Mouse (Mus musculus) gastrocnemius, adult 2 months (tissue): ENCODE results near the gene A930017K11Rik. TPM values are rescaled to one million over a fixed set of nuclear protein-coding genes. Genes with fewer than 3 reads are reported as not detected.

Experiments used
- DNase-seq: peaks from one replicate; pipeline ENCODE4 v3.0.0; 2022
- H3K27ac ChIP-seq: fragments of 200-600 bp; 2 replicates; pipeline ENCODE4 v1.8.1; 2022; ENCODE audit warnings: mild to moderate bottlenecking
- H3K4me3 ChIP-seq: fragments of 200-600 bp; 2 replicates; pipeline ENCODE4 v1.8.1; 2022; ENCODE audit warnings: mild to moderate bottlenecking, moderate library complexity
- CTCF ChIP-seq: fragments of 200-600 bp; IDR thresholded peaks from 2 replicates; pipeline ENCODE4 v1.8.1; 2022; ENCODE audit warnings: antibody characterized with exemption, mild to moderate bottlenecking, moderate library complexity
- intact Hi-C: fragments of 180-260 bp; cut with DNase I; formaldehyde crosslinking; loops from one replicate; pipeline ENCODE4 v1.15.1; 2025
- total RNA-seq, 2 experiments: library from RNA; stranded (reverse); gene quantifications; 2 replicates each; pipeline ENCODE4 v1.2.3; 2021

A930017K11Rik gene
- total RNA-seq, 2 experiments from 2014 or later = not detected

DNA sequence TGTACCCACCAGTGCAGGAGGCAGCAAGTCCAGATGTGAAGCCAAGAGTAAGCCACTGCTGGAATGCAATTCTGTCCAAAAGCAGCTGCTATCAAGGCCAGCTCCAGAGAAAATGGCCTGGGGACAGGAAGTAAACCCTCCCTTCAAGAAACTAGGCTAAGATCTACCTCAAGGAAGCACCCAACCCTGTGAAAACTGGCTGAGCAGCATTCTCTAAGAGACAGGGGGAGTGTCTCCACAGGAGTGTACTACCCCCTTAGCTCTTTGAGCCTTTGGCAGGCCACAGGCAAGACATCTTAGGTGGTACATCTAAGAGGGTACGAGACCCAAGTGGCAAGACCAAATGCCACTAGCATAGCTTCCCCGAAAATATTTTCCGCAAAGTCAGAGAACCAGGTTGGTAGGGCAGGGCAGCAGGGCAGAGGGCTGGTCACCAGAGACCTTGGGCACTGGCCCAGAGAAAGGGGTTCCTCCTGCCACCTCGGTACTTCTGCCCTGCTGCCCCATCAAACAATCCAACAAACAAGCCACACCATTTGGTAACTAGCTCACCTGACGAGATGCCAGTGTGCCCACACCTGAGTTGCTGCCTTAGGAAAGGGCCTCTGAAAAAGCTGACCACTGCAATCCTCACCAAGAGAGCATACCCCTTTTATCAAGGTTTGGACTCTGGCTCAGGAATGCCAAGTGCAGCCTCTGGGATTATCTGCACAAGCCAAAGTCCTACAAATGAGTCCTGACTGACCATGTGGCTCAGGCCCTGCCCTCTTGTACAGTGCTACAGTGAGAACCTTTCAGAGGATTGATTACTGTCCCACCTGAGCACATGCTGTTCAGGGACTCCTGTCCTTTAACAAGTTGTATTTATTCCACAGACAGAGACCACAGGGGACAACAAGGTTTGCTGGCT lies 27.7 kb upstream of the A930017K11Rik start:
- DNase-seq = no peak
- intact Hi-C loops = loop anchor here (2.0 to 5.0 kb wide), 2 partner anchors 61 to 88 kb away; partner anchors contain the start of gene Rab40c

DNA sequence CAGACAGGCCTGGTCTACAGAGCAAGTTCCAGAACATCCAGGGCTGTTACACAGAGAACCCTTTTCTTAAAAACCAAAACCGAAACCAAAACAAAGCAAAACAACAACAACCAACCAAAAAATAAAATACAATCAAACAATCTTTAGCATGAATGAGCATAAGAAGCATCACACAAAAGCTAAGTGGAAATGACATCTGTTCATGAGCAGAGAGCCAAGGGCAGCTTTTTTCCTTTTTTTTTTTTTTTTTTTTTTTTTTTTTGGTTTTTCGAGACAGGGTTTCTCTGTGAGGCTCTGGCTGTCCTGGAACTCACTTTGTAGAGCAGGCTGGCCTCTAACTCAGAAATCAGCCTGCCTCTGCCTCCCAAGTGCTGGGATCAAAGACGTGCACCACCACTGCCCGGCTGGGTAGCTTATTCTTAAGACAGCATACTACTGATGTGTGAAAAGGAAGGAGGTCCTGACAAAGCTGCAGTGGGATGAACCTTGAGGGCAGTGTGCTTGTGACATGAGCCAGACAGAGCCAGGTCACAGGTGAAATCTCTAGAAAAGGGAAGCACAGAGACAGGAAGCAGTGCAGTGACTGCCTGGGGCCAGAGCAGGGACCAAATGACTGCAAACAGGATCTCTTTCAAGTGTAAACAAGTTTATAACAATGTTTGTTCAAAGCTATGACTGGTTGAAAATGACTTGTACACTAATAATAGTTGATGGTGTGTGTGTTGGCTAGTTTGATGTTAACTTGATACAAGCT lies 18.8 kb upstream of the A930017K11Rik start:
- no peak for DNase-seq
- intact Hi-C loops = no loop called here
- no peak for TF ChIP-seq CTCF
- H3K27ac ChIP-seq = peak overlapping the region; percentile 21; the same call in 1 of the 2 replicates
- no peak overlapping the region for H3K4me3 ChIP-seq

More for the DNA sequence above, 27.7 kb upstream of the A930017K11Rik start:
- 0 out of 2 replicates have a peak overlapping the region, but pooled peaks have one; percentile 8 for H3K27ac ChIP-seq
- H3K4me3 ChIP-seq = no peak overlapping the region
- no peak for TF ChIP-seq CTCF

- Histone ChIP-seq H3K27ac (no peak overlapping the region; the same call in 1 of the 2 replicates), H3K4me3 (no peak overlapping the region)
- no peak for TF ChIP-seq CTCF
- intact Hi-C loops = no loop called here
- no peak for DNase-seq
These were observed 18.1 kb upstream of the A930017K11Rik start for GRCm38 (mm10) chr17:25970448-25970847.

DNA sequence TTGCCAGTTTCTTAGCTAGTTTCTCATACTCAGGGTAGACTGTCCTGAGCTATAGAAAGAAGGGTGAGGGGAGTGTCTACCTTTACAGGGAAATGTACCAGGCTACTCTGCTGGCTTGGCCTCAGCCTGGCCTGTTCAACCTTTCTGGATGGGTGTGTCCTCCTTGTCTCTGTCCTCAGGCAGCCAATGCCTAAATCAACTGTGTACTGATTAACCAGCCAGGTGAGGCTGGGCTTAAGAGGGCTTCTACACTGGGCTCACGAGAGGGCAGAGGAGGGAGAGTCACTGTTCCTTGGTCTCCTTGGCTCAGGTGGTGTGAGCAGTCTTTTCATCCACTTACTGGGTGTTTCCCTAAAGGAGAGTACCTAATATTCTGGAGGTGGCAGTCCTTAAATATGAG lies 15.8 kb upstream of the A930017K11Rik start:
- Histone ChIP-seq H3K27ac (no peak overlapping the region), H3K4me3 (no peak overlapping the region)
- intact Hi-C loops = no loop called here
- no peak for TF ChIP-seq CTCF
- DNase-seq = no peak

- no peak for TF ChIP-seq CTCF
- intact Hi-C loops = no loop called here
- Histone ChIP-seq H3K4me3 (no peak overlapping the region), H3K27ac (no peak overlapping the region)
- DNase-seq = no peak
These were observed 15.3 kb upstream of the A930017K11Rik start for GRCm38 (mm10) chr17:25967652-25968051.

- no peak overlapping the region for H3K4me3 ChIP-seq
- intact Hi-C loops = no loop called here
- no peak for TF ChIP-seq CTCF
These were observed 11.9 kb upstream of the A930017K11Rik start for GRCm38 (mm10) chr17:25964271-25964670.

GRCm38 (mm10) chr17:25962413-25962905 lies 10.1 kb upstream of the A930017K11Rik start:
- TF ChIP-seq CTCF = no peak

More at GRCm38 (mm10) chr17:25964271-25964670, 11.9 kb upstream of the A930017K11Rik start:
- DNase-seq = no peak
- H3K27ac ChIP-seq = no peak overlapping the region

DNA sequence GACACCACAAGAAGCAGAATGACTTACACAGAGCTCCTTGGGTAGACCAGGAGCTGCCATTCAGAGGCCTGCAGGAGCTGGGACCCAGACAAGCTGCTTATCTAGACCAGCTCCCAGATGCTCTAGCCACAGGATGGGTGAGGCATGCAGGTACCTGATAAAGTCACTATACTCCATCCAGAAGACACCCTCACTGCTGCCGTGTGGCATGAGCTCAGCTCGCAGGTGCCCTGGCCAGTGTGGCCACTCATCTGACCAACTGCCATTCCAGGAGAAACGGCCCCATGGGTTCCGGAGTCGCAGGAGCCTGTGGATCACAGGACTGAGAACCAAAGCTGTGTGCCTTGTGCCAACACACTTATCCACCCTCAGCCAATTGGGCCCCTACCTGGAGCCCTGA lies 9.2 kb upstream of the A930017K11Rik start:
- DNase-seq = no peak
- no peak for TF ChIP-seq CTCF
- Histone ChIP-seq H3K27ac (no peak overlapping the region), H3K4me3 (no peak overlapping the region)
- intact Hi-C loops = no loop called here

More at GRCm38 (mm10) chr17:25962413-25962905, 10.1 kb upstream of the A930017K11Rik start:
- intact Hi-C loops = no loop called here
- no peak for DNase-seq
- Histone ChIP-seq H3K4me3 (no peak overlapping the region), H3K27ac (no peak overlapping the region)

- no peak for DNase-seq
- no peak for TF ChIP-seq CTCF
- intact Hi-C loops = no loop called here
- Histone ChIP-seq H3K4me3 (no peak overlapping the region), H3K27ac (no peak overlapping the region)
These were observed 7.5 kb upstream of the A930017K11Rik start for GRCm38 (mm10) chr17:25959630-25960467.

- no peak overlapping the region for H3K27ac ChIP-seq
- TF ChIP-seq CTCF = no peak
- no peak for DNase-seq
- no peak overlapping the region for H3K4me3 ChIP-seq
- intact Hi-C loops = no loop called here
These were observed 6.6 kb upstream of the A930017K11Rik start for GRCm38 (mm10) chr17:25958771-25959494.

DNA sequence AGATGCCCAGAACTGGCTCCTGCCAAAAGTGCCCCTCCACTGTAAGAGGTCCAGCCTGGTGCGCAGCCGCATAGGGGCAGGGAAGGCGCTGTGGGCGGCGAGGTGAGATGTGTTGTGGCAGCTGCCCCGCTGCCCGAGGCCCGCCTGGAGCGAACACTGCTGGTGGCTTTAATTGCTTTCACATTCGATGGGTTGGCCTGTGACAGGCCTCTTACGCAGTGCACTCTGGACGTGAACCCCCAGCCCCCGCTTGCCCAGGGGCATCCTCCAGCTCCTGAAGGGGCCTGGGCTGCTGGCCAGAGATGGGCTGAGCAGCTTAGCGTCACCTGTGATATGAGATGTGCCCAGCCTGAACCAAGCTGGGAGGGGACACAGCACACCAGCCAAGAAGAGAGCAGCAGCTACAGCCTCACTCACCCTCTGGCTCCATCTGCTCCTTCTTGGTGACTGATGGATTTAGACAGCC lies 5.3 kb upstream of the A930017K11Rik start:
- DNase-seq = no peak
- intact Hi-C loops = no loop called here
- Histone ChIP-seq H3K4me3 (no peak overlapping the region), H3K27ac (no peak overlapping the region)
- TF ChIP-seq CTCF = no peak
